Mouse (Mus musculus): ENCODE data around the gene Hdac9. TPM values are rescaled to one million over a fixed set of nuclear protein-coding genes. Genes with fewer than 3 reads are reported as not detected.

Gene Hdac9
- total and polyA plus RNA-seq, 3 experiments: 0.03 to 0.19 TPM; not detected in 1

DNA sequence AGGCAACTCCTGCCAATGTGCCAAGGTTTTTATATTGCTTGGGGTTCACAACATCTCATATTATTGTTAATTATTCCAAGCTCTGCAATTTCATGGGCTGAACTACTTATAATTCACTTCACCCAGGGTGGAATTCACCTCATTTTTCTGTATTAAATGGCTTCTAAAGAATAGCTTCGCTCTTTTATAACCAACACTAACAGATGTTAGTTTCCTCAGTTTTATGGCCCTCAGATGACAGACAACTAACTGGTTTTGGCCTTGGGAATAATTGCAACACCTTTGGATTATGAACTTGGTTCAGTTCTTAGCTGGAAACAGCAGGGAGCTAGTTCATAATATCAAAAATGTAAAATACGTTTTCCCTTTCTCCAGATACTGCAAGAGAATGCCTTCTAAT, 839.9 kb downstream of the Hdac9 start:
- Histone ChIP-seq H3K27me3 (ENCODE audit: control insufficient read depth in 1 of 2, insufficient read depth in 2 of 2, low read length in 2 of 2) (no peaks in the 10 kb centered on the region), H3K27ac (ENCODE audit: control insufficient read depth, low read depth, low read length) (no peak overlapping the region), H3K36me3 (ENCODE audit: control insufficient read depth in 1 of 2, insufficient read depth in 2 of 2, low read length in 2 of 2) (no peaks in the 10 kb centered on the region), H3K4me3 (ENCODE audit: control insufficient read depth in 1 of 2, insufficient read depth in 1 of 2, low read depth in 2 of 2, low read length in 2 of 2) (no peak overlapping the region), H3K79me2 (ENCODE audit: control insufficient read depth, insufficient read depth, low read length, poor library complexity) (no peaks in the 10 kb centered on the region), H3K9me3 (replicated peaks; ENCODE audit: insufficient read depth, low read length) (no peaks in the 10 kb centered on the region), H3K9ac (ENCODE audit: control insufficient read depth, low read depth, low read length, poor library complexity, severe bottlenecking) (no peak overlapping the region), H3K4me1 (ENCODE audit: control insufficient read depth in 1 of 2, insufficient read depth in 2 of 2, low read length in 2 of 2) (no peaks in the 10 kb centered on the region)
- TF ChIP-seq ELF1 (IDR thresholded peaks at IDR 0.05; ENCODE audit: low read depth, low read length) (no peak), NELFE (IDR thresholded peaks at IDR 0.05; ENCODE audit: low read depth, low read length) (no peak), MEF2A (IDR thresholded peaks at IDR 0.05; ENCODE audit: extremely low read depth, insufficient replicate concordance, low read depth, low read length, poor library complexity, severe bottlenecking) (no peak)
- DNase-seq (ENCODE audit: low read depth, low spot score): no peak

DNA sequence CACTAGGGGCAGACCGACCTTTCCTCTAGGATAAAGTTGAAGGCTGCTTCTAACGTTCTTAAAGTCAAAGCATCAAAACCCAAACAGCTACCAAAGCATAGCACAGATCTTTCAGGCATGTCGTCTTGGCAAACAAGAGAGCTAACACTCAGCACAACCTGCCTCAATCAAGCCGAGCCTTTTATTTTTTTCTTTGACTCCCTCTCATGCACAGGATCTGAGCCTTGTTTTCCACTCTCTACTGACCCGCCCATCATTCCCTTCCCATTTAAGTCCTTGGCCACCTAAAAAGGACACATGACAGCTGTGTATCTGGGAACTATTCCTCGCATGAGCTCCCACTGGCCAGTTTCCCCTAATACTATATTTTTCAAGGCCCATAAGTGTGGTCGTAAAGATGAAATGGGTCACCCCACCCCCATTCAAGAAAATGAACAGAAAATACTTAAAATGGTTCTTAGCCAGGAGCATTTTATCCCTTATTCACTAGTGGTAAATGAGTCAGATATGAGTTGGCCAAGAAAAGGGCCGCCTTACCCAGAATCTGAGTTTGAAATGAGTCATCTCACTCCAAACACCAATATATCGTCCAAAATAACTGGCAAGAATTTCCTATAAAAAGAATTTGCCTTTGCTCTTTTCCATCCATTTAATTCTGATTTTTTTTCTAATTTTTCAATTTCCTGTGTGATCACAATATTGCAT, 840.9 kb downstream of the Hdac9 start:
- Histone ChIP-seq H3K9ac (ENCODE audit: control insufficient read depth, low read depth, low read length, poor library complexity, severe bottlenecking) (no peak overlapping the region), H3K27ac (ENCODE audit: control insufficient read depth, low read depth, low read length) (no peak overlapping the region), H3K79me2 (ENCODE audit: control insufficient read depth, insufficient read depth, low read length, poor library complexity) (no peaks in the 10 kb centered on the region), H3K27me3 (ENCODE audit: control insufficient read depth in 1 of 2, insufficient read depth in 2 of 2, low read length in 2 of 2) (no peaks in the 10 kb centered on the region), H3K4me3 (ENCODE audit: control insufficient read depth in 1 of 2, insufficient read depth in 1 of 2, low read depth in 2 of 2, low read length in 2 of 2) (no peak overlapping the region), H3K4me1 (ENCODE audit: control insufficient read depth in 1 of 2, insufficient read depth in 2 of 2, low read length in 2 of 2) (no peaks in the 10 kb centered on the region), H3K36me3 (ENCODE audit: control insufficient read depth in 1 of 2, insufficient read depth in 2 of 2, low read length in 2 of 2) (no peaks in the 10 kb centered on the region), H3K9me3 (replicated peaks; ENCODE audit: insufficient read depth, low read length) (no peaks in the 10 kb centered on the region)
- TF ChIP-seq EP300 (IDR thresholded peaks at IDR 0.05; ENCODE audit: low read depth in 1 of 2, low read length in 2 of 2) (no peak), RAD21 (IDR thresholded peaks at IDR 0.05; ENCODE audit: low read depth, low read length) (no peak), ZNF384 (IDR thresholded peaks at IDR 0.05; ENCODE audit: low read depth, low read length) (no peak), TAL1 (IDR thresholded peaks at IDR 0.05; ENCODE audit: low read length) (no peak), JUND (IDR thresholded peaks at IDR 0.05; ENCODE audit: low read depth, low read length) (no peak), MXI1 (IDR thresholded peaks at IDR 0.05; ENCODE audit: low read depth, low read length) (no peak), MYB (IDR thresholded peaks at IDR 0.05; ENCODE audit: low read depth, low read length) (no peak), GATA1 (IDR thresholded peaks at IDR 0.05; ENCODE audit: low read depth, low read length) (no peak), POLR2A (IDR thresholded peaks at IDR 0.05; ENCODE audit: control insufficient read depth in 1 of 2, insufficient read depth in 1 of 2, low read depth in 1 of 2, low read length in 2 of 2, poor library complexity in 1 of 2) (no peak), CHD2 (IDR thresholded peaks at IDR 0.05; ENCODE audit: low read length) (no peak), TCF12 (IDR thresholded peaks at IDR 0.05; ENCODE audit: low read depth, low read length) (no peak), NRF1 (IDR thresholded peaks at IDR 0.05; ENCODE audit: insufficient read depth, low read depth, low read length, poor library complexity, severe bottlenecking) (no peak), ZC3H11A (IDR thresholded peaks at IDR 0.05; ENCODE audit: low read depth, low read length) (no peak), MYC (IDR thresholded peaks at IDR 0.05; ENCODE audit: low read depth, low read length) (no peak), USF1 (IDR thresholded peaks at IDR 0.05; ENCODE audit: low read depth, low read length) (no peak), ZMIZ1 (IDR thresholded peaks at IDR 0.05; ENCODE audit: low read depth, low read length) (no peak), POLR2AphosphoS2 (IDR thresholded peaks at IDR 0.05; ENCODE audit: low read length) (no peak), SIN3A (IDR thresholded peaks at IDR 0.05; ENCODE audit: low read length) (no peak), MAZ (IDR thresholded peaks at IDR 0.05; ENCODE audit: low read depth, low read length) (no peak)
- no peak for DNase-seq (ENCODE audit: low read depth, low spot score)
